Mouse (Mus musculus) ES-Bruce4 (cell line): ENCODE measurements around the gene Stac.

Experiments used
- CTCF ChIP-seq: IDR thresholded peaks from one replicate; pipeline ENCODE4 v1.8.1; 2011; ENCODE audit warnings: low read depth, low read length
- POLR2A ChIP-seq: IDR thresholded peaks from one replicate; pipeline ENCODE4 v1.8.1; 2011; ENCODE audit warnings: low read length; ENCODE audit not compliant: insufficient read depth

DNA sequence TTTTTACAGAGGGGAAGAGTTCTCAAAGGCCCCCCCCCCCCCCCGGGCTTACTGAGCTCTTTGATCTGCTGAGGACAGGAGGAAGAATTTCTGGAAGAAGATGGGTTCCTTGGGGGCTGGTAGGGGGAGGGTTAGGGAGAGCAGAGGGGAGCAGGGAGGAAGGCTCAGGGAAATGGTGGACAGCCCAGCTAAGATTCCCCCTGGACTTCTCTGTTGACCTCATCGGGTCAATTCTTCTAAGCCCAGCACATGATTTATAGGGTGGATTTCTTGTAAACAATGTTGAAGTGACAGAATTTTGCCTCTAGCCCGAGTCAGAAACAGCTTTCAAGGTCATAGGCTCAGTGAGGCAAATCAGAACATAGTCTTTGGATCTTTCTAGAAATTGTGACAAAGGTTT is 137.3 kb downstream of the Stac start:
- TF ChIP-seq POLR2A (no peak), CTCF (no peak)
